ENCODE assay signal across 9 mouse cellular contexts in genomic region chr9:72812594-72813570, GRCm38 (mm10). TPM values are rescaled to one million over a fixed set of nuclear protein-coding genes. Genes with fewer than 3 reads are reported as not detected.
DNase-seq lines count a peak whose midpoint lies in the region; ATAC-seq lines count a peak whose summit lies in the region.
"Had no signal": no experiment of that assay in that cellular context is flagged by ENCODE, and none has a peak within 500 bp of the region (broad histone marks: within the 10 kb centered on the region; RNA-seq: fewer than 3 reads in every experiment).

No protein-coding gene starts in this region.

- 21% methylated on average over 18 of the region's 18 CpGs for WGBS in heart, embryonic 15.5 days

- peak; percentile 88 for DNase-seq in heart, adult 11 months
- no peak for DNase-seq in heart, postnatal 36 days
- DNase-seq in ES-CJ7 (ENCODE audit: low read depth, low spot score): peak; percentile 70
- peak; percentile 15 for DNase-seq in lung, postnatal 10 days
- no peak for DNase-seq in T-cell, adult 2 months (ENCODE audit: low spot score)
- no peak for DNase-seq in layer of hippocampus, adult 18-20 months (ENCODE audit: low spot score in 2 of 2)
- DNase-seq in urinary bladder, postnatal 4 days (ENCODE audit: low spot score in 2 of 2): no peak

- ATAC-seq in heart, embryonic 15.5 days (replicated peaks; ENCODE audit: insufficient number of reproducible peaks, insufficient read depth, low FRiP score, low read depth): no peak; the same call in 1 of the 2 replicates
- ATAC-seq: liver, embryonic 12.5 days had no signal

- H3K27ac ChIP-seq in heart, embryonic 15.5 days: peak overlapping the region; percentile 22; the same call in 1 of the 2 replicates
- H3K27ac ChIP-seq: liver, embryonic 12.5 days had no signal

- H3K9ac ChIP-seq in heart, embryonic 15.5 days: no peak overlapping the region
- H3K9ac ChIP-seq: liver, embryonic 12.5 days had no signal

- peaks cover 11% of the 10 kb centered on the region for H3K4me1 ChIP-seq in heart, embryonic 15.5 days (replicated peaks)

- H3K9me3 ChIP-seq in heart, embryonic 15.5 days (replicated peaks): no peaks in the 10 kb centered on the region
- H3K9me3 ChIP-seq: liver, embryonic 12.5 days had no signal

- H3K4me2 ChIP-seq in heart, embryonic 15.5 days: peak overlapping the region; percentile 45
- H3K4me2 ChIP-seq: liver, embryonic 12.5 days had no signal

- no peaks in the 10 kb centered on the region for H3K27me3 ChIP-seq in heart, embryonic 15.5 days

- H3K36me3 ChIP-seq in heart, embryonic 15.5 days: no peaks in the 10 kb centered on the region
- H3K36me3 ChIP-seq: liver, embryonic 12.5 days had no signal

- H3K4me3 ChIP-seq in heart, embryonic 15.5 days: no peak overlapping the region
- H3K4me3 ChIP-seq: liver, embryonic 12.5 days had no signal

- intact Hi-C loops in heart, postnatal 36 days (cut with DNase I): no loop called here

RNA-seq across cellular contexts. Expression of gene Prtg, which starts 6.2 kb away (rescaled TPM):
- under 1 TPM; 0.30 to 0.33 TPM for total RNA-seq in heart, postnatal 36 days (2021)
- 0.40 and 0.43 TPM in 2 replicates for polyA plus RNA-seq in heart, embryonic 15.5 days (2015; fragmentation: Nextera tagmentation; extraction: Ambion mirVana)
- total RNA-seq in layer of hippocampus, adult 18-20 months (2021): 1 to 10 TPM; 3.0 to 3.1 TPM

Comparison
In these comparisons a context has a peak if more than half of its experiments do, and no peak if none do; other contexts are left out.
1. DNase-seq: peak in heart, adult 11 months (single experiment), ES-CJ7 (single experiment) and lung, postnatal 10 days (single experiment); none in heart, postnatal 36 days (0 of 2), T-cell, adult 2 months (single experiment), layer of hippocampus, adult 18-20 months (0 of 2) and urinary bladder, postnatal 4 days (0 of 2).